Mouse (Mus musculus) gastrocnemius, postnatal 25 days (tissue): ENCODE results near the gene Omg. TPM values are rescaled to one million over a fixed set of nuclear protein-coding genes. Genes with fewer than 3 reads are reported as not detected.

Experiments used
- DNase-seq: peaks from one replicate; pipeline ENCODE4 v3.0.0; 2022
- long read RNA-seq, 2 experiments: library from polyadenylated mRNA; stranded (forward); transcript quantifications; one replicate each; pipeline ENCODE4 v2.0.0; 2021
- total RNA-seq, 2 experiments: library from RNA; stranded (reverse); gene quantifications; 1 replicate in 1 of 2; 2 replicates in 1 of 2; pipeline ENCODE4 v1.2.3; 2021

Omg gene
- not detected for total RNA-seq
- long read RNA-seq, experiment 1, result 0 reads
- long read RNA-seq, experiment 2, result 0 reads

DNA sequence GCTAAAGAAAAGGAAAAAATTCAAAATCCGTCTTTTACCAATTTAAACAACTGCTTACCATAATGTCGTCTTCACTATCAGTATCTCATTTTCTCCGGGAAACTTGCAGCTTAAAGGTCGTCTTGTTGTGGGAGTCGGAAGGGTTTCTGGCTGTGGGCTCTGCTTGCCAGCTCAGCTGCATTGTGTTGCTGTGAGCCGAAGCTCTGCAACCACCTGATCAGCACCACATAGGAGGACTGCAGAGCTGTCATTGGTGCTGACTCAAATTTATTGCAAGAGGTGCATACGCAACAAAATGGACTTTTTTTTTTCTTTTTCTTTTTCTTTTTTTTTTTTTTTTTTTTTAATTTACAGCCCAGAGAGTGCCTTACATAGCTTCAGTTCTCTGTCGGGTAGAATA is at the start of gene Omg:
Gene Omg (minus strand): TSS at position 240 of the 400 bp plus-strand sequence.
- no peak for DNase-seq

DNA sequence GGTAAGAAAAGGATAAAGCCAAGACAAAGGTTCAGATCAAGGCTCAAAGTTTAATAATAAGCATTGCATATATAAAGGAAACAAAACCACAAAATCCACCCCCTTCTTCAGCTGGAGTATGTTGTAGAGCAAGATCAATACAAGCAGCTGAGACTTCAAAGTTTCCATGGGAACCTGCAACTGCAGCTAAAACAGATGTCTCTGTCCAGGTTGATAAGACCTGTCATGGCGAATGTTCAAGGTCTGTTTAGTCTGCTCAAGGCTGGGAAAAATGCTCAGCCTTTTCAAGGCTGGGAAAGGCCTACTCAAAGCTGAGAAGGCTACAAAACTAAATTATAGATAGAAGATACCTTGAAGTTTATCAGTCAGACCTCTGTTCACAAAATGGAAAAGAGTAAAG is 48.7 kb upstream of the Omg start:
- no peak for DNase-seq

DNA sequence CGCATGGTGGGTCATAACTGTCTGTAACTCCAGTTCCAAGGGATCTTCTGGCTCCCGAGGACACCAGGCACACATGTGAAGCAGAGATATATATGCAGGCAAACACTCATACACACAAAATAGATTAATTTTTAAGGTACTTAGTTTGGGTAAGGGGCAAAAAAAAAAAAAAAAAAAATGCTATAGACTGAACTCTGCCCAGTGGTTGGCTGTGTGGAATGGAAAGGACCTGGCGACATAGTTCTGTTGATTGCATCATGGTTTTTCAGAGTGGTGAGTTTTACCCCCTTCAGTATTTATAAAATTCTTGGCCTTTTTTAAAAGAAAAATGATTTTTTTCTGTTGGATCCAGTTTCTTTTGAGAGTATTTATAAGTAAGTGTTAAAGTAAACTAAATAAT is 32.4 kb upstream of the Omg start:
- DNase-seq, result no peak

DNA sequence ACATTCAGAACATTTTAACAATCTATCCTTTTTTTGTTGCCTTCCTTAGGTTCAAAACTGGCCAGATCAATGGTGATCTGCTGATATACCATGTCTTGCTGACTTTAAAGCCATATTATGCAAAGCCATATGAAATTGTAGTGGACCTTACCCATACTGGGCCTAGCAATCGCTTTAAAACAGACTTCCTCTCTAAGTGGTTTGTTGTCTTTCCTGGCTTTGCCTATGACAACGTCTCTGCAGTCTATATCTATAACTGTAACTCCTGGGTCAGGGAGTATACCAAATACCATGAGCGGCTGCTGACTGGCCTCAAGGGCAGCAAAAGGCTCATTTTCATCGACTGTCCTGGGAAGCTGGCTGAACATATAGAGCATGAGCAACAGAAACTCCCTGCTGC is 31.7 kb upstream of the Omg start:
- no peak for DNase-seq

DNA sequence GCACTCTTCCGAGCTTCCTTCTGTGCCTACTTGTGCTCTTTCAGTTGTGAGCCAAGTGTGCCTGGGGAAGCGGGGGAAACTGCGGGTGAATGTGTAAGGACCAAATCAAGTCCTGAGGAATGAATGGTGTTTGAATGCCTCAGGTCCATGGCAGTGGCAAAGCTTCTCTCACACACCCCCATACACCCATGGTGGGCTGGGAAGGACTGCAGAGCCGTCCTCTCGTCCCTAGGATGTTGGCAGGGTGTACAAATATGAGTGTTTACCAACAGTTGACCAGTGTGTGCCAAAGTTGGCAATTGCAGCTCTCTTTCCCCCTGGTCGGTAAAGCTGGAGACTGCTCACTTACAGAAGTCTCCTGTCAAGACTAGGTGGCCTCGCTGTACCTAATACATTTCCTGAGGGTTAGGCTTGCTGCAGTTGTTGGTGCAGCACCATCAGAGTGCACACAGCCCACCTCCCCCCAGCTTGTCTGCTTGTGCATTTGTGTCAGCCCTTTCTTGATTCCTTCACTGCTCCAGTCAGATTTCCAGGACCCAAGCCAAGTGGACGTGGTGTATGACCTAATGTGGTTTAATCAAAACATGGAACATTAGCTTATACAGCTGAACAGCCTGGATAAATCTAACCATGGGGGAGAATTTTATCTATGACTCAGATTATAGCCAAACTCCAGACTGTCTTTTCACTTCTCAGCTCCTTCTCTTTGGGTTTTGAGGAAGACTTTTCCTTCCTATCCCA is 30.2 kb upstream of the Omg start:
- DNase-seq, result no peak

DNA sequence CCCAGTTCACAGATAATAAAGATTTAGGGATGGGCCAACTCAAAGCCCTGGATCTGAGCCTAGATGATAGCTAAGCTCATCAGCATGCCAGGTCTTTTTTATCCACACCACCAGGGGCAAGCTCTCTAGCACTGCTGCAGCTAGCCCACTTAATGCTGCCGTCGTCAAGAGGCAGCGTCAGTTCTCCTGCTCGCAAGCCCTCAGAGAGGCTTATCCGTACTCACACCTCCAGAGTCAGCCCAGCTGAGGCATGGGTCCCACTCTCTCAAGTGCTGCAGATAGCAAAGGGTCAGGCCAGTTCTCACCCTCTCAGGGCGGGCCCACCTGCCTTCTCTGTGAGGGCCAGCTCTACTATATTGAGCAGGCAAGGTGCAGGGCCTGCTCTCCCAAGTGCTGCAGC is 29.4 kb upstream of the Omg start:
- no peak for DNase-seq

DNA sequence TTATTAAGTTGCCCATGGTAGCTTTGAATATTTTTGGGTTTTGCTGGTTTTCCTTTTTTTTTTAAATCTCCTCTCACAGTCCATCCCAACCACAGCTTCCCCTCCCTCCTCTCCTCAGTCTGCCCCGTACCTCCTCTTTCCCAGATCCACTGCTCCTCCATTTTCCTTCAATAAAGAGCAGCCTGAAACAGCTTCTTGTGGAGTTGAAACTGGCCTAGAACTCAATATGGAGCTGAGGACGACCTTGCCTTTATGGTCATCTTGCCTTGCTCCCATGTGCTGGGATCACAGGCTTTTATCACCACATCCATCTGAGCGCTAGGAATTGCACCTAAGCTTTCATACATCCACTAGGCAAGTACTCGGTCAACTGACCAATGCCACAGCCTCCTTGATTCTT is 27.6 kb upstream of the Omg start:
- no peak for DNase-seq

DNA sequence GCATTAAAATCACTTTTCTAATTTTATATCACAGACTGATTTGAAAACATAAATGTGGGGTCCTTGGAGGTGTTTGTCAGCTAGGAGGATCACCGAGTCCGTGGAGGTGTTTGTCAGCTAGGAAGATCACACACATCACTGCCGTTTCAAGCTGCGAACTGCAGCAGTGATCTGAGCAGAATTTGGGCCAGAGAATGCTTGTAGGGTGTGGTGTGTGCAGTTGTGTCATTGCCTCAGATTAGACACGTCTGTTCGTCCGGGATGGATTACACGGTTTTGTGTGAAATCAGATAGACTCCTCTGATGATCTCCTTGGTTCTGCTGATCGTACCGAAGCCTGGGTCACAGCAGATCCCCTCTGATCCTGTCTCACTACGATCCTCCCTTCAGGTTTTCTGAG is 26.9 kb upstream of the Omg start:
- DNase-seq, result no peak

DNA sequence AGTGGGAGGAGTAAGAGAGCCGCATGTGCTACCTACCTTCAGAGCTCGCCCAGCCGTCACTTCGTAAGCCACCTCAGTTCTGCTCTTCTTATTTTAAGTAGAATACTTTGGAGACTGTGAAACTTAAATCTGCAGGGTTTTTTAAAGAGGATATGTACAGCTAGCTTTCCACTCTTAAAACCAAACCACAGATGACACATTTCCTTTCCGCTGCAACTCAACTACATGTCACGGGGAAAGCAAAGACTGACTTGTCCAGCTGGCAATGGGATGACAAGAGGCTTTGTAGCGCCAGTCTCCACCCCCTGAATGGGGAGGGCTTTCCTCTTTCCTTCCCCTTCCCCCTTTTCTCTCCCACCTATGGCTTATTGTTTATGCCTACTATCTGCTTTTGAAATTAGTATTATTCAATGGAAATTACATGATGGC is 26.5 kb upstream of the Omg start, which contains the start of the genes Evi2 and Evi2a:
Gene Evi2 (minus strand): TSS at position 257 of the 429 bp plus-strand sequence.
Gene Evi2a (minus strand): TSS at position 277 of the 429 bp plus-strand sequence.
- DNase-seq, result peak; percentile 34

DNA sequence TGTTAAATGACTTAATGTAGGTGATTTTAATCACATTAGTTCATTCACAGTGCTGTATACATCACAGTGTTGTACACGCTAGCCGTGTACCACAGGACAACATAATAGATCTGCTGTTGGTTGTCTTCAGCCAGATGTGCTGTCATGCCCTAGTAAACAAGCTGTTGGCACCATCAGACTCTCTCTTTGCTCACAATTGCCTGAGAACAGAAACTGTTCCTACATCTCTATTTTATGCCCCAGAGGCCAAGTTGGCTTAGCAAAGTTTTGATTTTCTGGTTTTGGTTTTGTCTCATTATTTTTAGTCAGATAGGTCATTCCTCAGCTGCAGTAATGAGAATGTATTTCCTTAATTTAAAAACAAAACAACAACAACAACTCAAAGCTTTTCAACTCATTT is 25.9 kb upstream of the Omg start:
- DNase-seq, result no peak

DNA sequence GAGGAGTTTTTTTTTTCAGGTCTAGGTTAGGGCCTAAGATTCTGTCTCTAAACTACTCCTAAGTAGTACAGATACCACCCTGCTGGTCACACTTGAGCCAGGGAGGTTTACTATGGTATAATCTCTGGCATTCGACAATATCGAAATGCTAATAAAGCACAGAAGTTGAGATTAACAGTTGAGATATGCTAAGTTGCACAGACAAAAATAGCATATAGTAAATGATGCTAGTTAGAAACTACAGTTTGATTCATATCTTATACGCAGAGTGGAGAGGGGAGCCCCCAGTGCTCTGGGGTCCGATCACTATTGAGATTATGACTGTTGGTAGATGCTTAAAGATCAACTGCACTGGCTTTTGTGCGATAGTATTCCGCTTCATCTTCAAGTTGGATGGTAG is 25.3 kb upstream of the Omg start:
- no peak for DNase-seq

DNA sequence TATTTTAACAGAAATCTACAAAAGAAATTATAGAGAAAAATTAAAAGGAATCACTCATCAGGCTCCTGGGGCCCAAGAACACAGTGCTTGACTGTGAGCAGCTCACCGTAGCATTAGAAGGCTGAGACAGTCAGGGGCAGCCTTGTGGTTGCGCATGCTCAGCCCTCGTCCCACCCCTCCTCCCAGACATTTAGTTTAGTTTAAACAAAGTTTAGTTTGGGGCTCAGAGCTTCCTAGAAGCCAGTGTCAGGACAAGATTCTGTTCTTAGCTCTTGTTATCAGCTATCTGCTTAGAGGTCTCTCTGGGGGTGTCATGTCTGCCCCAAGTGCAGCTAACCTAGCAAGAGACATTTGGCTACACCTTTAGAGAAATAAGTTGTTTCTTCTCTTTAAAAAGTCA is 24.7 kb upstream of the Omg start:
- DNase-seq, result no peak

DNA sequence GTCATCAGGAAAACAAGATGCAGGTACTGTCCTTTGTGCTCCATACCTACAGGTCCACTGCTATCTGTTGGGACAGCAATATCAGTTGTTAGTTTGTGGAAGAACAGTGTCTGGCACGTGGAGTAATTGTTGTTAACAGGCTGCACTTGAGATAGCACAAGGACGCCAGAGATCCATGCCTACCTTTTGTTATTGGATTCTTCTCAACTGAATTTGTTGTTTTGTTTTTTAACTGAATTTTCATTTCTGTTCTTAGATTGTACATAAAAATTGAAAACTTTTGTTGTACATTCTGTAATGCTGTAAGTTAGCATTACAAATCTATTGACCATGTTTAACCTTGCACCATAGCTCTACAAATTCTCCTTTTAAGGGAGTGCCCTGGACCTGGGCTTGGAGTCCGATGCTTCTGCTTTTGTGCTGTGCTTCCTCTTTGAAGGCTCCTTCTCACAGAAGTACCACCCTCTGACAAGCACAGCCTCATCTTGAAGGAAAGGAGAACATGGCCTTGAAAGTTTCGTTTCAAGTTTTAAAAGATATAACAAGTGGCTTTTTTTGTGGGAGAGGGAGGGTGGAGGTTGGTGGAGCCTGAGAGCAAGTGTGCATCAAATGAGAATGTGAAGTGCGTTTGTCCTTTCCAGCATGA is 24.0 kb upstream of the Omg start:
- DNase-seq, result no peak

DNA sequence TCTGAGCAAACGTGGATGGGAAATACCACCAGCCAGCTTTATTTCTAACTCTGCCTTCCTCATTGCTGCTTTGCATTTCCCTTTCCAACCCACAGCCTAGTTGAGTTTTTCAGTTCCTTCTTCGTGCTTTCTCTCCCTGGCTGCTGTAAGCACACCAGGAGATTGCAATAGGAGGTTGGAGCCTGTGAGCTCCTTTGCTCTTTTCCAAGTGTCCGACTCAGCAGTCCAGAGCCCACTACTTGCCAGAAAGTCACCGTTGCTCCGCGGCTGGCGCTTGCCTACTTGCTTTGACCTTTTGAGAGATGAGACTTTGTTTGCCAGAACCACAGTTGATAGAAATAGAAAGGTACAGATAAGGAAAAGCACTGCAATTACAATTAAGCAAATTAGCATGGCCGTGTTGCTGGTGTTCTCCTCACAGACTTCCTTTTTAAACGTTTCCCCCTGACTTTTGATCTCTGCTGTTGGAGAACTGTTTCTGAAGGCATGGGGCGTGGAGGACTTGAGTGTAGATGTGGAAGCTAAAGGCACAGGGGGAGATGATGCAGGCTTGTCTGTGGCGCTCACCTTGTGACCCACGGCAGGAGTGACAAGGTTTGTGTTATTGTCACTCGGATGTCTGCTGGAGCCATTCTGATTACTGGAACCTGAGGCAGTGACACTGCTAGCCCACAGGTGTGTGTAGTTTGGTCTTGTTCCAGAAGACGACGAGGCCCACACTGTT is 23.3 kb upstream of the Omg start:
- peak; percentile 74 for DNase-seq

DNA sequence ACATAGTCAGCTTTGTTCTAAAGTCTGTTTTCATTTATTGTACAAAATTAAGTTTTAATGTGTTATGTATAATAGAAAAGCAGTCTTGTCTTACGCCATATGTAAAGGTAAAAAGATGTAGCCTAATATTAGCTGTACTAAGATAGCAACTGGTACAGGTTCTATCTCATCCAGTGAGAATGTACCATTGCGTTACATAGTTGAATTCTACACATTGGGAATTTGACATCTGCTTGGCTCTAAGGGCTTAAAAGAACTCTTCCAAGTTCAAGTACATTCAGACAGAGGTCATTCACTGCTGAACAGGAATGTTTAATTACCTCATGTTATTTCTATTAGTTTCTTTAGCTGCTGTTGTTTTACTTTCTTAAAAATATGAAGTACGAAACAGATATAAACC is 22.7 kb upstream of the Omg start:
- no peak for DNase-seq

DNA sequence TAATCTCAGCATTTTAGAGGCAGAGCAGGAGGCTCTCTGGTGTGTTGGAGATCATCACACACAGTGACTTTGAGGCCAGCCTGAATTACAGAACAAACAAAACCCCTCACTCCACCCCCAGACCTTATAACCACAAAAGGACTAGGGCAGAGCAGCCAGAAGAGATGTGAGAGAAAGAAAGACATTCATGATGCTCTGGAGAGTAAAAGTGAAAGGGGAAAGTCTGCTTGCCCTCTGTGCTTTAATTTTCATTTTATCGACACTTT is 20.4 kb upstream of the Omg start:
- no peak for DNase-seq

DNA sequence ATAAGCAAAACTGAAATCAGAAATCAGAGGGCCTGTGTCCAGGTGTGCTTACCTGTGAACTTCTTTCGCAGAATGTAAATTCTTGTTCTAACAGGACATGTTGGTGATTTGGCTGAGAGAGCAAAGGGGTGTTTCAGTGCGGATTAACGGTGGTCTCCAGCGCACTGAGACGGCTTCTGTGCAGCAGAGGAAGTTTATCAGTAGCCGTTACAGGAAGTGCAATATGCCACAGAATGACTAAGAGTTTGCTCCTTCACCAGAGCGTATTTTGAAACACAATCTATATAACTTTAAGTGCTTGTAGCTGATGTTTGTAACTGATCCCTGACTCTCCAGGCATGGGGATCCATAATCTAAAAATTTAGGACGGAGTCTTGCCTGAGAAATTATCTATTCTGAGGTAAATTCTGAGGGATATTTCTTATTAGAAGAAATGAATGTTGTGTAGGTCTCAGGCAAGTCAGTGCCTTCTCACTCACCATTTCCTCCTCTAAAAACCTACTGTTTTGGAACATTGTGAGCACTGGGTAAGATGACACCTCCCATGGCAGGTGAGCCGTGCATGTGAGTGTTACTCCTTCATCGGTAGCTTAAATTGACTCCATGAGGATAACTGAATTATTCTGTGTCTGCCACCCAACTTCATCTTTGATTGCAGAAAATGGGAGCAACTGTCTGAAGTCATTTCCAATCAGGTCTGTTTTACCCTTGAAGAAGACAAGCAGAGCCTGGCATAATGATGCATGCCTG is 19.9 kb upstream of the Omg start, which contains the start of gene Evi2b:
Gene Evi2b (minus strand): TSS at position 203 of the 750 bp plus-strand sequence.
- no peak for DNase-seq

DNA sequence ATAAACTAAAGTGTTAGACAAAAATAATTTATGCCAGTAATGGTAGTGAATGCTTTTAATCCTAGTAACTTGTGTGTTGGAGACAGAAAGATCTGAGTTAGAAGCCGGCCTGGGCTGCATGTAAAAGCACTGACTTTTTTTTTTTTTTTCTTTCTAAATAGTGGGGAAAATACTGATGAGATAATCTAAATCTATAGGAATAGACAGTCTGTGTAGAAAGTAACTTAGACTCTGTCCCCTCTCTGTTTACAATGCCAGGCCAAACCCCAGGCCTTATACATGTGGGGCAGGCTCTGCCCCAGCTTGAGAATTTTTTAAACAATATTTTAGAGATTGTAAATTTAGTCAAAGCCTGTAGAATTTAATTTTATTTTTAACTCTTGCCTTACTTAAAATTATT is 19.1 kb upstream of the Omg start:
- DNase-seq, result no peak

DNA sequence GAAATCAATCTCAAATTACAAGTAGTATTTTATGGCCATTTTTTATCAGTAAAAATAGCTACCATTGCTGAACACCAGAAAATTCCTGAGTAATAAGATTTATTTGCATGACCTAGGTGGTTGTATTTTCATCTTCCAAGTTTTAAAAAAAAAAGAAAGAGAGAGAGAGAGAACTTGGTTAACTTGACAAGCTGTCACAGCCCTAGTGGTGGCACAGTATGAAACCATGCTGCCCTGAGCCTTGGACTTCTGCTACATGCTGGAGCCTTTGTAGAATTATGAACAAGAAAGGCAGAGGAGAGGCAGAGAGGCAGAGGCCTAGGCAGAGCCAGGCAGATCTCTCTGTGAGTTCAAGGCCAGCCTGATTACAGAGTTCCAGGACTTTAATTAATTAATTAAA is 18.0 kb upstream of the Omg start:
- no peak for DNase-seq

DNA sequence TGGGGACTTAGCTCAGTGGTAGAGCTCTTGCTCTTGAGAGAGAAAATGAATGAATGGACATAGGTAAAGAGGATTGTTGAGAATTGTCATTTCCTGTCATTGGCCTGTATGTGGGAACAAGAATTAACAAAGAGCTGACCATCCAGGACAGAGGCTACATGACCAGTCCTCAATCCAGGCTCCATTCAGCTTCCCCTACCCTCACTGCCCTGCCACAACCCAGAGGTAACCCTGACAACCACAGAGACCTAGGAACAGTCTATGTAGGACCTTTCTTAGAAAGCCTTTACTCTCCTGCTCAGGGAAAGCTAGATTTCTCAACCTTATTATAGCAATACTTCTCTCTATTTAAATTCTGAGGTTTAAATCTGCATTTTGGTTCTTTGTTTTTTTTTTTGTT is 16.9 kb upstream of the Omg start:
- no peak for DNase-seq

DNA sequence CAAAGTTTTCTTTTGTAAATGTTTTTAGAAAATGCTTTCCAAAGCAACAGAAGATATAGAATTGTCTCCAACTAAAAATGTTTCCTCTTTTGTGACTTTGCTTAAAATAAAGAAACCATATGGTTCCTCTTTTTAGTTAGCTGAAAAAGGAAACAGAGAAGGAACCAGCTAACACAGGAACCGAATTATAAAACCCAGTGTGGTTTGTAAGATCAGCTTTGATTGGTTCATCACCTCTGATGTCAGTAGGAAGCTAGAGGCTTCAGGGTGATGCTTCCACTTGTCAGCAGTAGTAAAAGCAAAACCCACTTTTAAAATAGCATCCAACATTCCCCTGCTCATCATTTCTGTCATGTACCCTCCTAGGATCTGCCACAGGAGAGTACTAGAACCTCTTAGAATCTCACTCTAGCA is 16.0 kb upstream of the Omg start:
- no peak for DNase-seq

DNA sequence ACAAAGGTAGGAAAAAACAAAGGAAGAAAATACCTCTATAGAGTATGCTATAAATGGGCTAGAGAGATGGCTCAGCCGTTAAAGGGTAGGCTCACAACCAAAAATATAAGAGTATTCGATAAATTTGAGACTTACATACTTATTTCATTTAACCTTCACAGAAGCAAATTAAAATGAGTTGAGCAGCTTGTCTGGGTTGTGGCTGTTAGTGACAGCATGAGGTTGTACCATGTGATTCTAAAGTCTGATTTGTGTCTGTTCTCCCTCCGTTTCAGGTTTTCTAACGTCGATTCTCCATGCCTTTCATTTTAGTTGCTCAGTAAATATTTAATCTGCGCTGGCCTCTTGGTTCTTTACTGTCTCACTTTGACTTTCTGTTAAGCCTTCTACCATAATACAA is 15.4 kb upstream of the Omg start:
- no peak for DNase-seq

DNA sequence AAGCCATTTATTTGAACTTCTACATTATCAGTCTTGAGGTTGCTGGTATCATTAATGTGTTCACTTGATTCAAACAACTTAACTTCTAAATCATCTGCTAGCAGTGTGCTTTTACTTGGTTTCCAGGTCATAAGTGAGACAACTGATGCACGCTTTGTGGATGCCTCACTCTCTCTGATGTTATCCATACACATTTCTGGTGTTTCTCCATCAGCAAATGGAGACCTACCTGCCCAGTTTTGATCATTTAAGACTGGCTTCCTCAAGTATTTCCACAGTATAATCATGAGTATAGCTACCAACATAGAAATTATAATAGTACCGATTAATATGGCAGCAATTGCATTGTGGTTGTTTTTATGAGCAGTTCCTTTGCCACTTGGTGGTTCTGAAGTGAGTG is 11.9 kb upstream of the Omg start:
- DNase-seq, result no peak
